Mouse (Mus musculus) spleen, embryonic (tissue): Measurements from ENCODE around the gene Ric8b.

Experiments used
- CTCF ChIA-PET: fragments of 350-600 bp; sonication (Branson Sonifier 250); formaldehyde crosslinking; loops from one replicate; lab custom pipeline; 2022; lab: Charles Lee

The Ric8b gene

GRCm38 (mm10) chr10:84960380-84960930 is 43.0 kb downstream of the Ric8b start:
- CTCF ChIA-PET, result no interaction called here

- CTCF ChIA-PET, result no interaction called here
Measured at GRCm38 (mm10) chr10:84963126-84963525, 45.7 kb downstream of the Ric8b start.

GRCm38 (mm10) chr10:84963726-84964125 is 46.3 kb downstream of the Ric8b start:
- CTCF ChIA-PET, result no interaction called here

GRCm38 (mm10) chr10:84966542-84966941 is 49.1 kb downstream of the Ric8b start:
- CTCF ChIA-PET, result interaction anchor here (0.6 kb wide), 1 partner anchor 1052 kb away, joined by 5 read pairs; no protein-coding TSS in a partner anchor

GRCm38 (mm10) chr10:84967645-84968044 is 50.2 kb downstream of the Ric8b start:
- CTCF ChIA-PET, result no interaction called here

GRCm38 (mm10) chr10:84968852-84969704 is 51.7 kb downstream of the Ric8b start:
- CTCF ChIA-PET, result no interaction called here

GRCm38 (mm10) chr10:84975264-84975663 is 57.8 kb downstream of the Ric8b start:
- CTCF ChIA-PET, result no interaction called here

- CTCF ChIA-PET, result interaction anchor here (0.5 kb wide), 1 partner anchor 712 kb away, joined by 3 read pairs; no protein-coding TSS in a partner anchor
Measured at GRCm38 (mm10) chr10:84976588-84977351, 59.4 kb downstream of the Ric8b start.

GRCm38 (mm10) chr10:84980291-84980690 is 62.9 kb downstream of the Ric8b start:
- CTCF ChIA-PET, result no interaction called here

- CTCF ChIA-PET, result interaction anchor here (0.7 kb wide), 1 partner anchor 13 kb away, joined by 3 read pairs; no protein-coding TSS in a partner anchor
Measured at GRCm38 (mm10) chr10:84981441-84981840, 64.0 kb downstream of the Ric8b start.

GRCm38 (mm10) chr10:84982675-84983074 is 65.3 kb downstream of the Ric8b start:
- CTCF ChIA-PET, result no interaction called here

GRCm38 (mm10) chr10:84985956-84986355 is 68.5 kb downstream of the Ric8b start:
- CTCF ChIA-PET, result interaction anchor here (0.6 kb wide), 1 partner anchor 148 kb away, joined by 3 read pairs; no protein-coding TSS in a partner anchor

- CTCF ChIA-PET, result no interaction called here
Measured at GRCm38 (mm10) chr10:84987666-84988065, 70.2 kb downstream of the Ric8b start.

GRCm38 (mm10) chr10:84988650-84989049 is 71.2 kb downstream of the Ric8b start:
- CTCF ChIA-PET, result interaction anchor here (0.7 kb wide), 1 partner anchor 123 kb away, joined by 6 read pairs; no protein-coding TSS in a partner anchor

- CTCF ChIA-PET, result no interaction called here
Measured at GRCm38 (mm10) chr10:84994346-84994745, 76.9 kb downstream of the Ric8b start.

- CTCF ChIA-PET, result no interaction called here
Measured at GRCm38 (mm10) chr10:84994971-84995370, 77.6 kb downstream of the Ric8b start.

GRCm38 (mm10) chr10:84996366-84996765 is 79.0 kb downstream of the Ric8b start:
- CTCF ChIA-PET, result no interaction called here

GRCm38 (mm10) chr10:84997571-84998224 is 80.3 kb downstream of the Ric8b start:
- CTCF ChIA-PET, result no interaction called here

GRCm38 (mm10) chr10:84998225-84998579 is 80.8 kb downstream of the Ric8b start:
- CTCF ChIA-PET, result interaction anchor here (0.5 to 0.6 kb wide), 2 partner anchors 31 to 955 kb away, joined by 4 read pairs; no protein-coding TSS in a partner anchor

- CTCF ChIA-PET, result no interaction called here
Measured at GRCm38 (mm10) chr10:85001920-85002319, 84.5 kb downstream of the Ric8b start.
